Mouse (Mus musculus): Measurements from ENCODE around the gene Gm6526. TPM values are rescaled to one million over a fixed set of nuclear protein-coding genes. Genes with fewer than 3 reads are reported as not detected.
"Not testable (repeated sequence)": the region's sequence is repeated elsewhere in the genome, so short reads cannot be mapped to it uniquely, and the experiment has no call there.

Gm6526 gene
- total RNA-seq (2015; ENCODE audit: low replicate concordance) (not detected in 2 replicates), total RNA-seq (2017; ENCODE audit: low replicate concordance) (not detected in 2 replicates)

DNA sequence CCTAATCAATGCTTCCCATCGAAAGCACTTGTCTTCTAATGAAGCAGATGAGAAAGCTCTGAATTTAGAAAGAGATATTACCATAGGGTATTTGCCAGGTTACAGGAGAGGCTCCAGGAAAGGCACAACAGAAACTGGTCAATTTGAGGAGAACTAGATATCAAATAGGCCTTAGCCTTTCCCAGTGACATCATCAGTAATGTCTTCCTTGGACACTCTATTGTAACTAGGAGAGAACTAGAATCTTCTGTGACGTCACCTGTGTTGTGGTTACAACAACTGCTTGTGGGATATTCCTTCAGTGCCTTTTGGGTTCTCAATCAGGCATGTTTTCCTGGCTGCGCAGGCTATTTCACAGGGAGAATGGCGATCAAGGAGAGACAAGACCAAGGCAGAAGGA is at the start of gene Gm6526:
Gene Gm6526 (plus strand): TSS at position 301 of the 400 bp plus-strand sequence.
- not testable (repeated sequence) for ATAC-seq (replicated peaks; ENCODE audit: low FRiP score, poor library complexity, severe bottlenecking)

DNA sequence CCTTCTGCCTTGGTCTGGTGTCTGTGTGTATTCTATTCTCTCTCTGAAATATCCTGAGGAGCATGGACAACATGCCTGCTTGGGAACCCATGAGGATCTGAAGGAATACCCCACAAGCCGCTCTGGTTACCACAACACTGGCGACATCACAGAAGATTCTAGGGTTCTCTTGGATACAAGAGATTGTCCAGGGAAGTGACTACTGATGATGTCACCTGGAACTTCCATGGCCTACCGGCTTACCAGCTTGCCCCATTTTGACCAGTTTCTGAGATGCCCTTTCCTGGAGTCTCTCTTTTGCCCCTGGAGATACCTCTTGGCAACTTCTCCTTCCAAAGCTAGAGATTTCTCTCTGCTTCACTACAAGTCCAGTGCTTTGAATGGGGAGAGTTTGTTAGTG is 20.3 kb upstream of the Gm6526 start, which contains the start of gene Gm16506:
Gene Gm16506 (minus strand): TSS at position 101 of the 400 bp plus-strand sequence.
- ATAC-seq (replicated peaks; ENCODE audit: low FRiP score, poor library complexity, severe bottlenecking), result not testable (repeated sequence)

DNA sequence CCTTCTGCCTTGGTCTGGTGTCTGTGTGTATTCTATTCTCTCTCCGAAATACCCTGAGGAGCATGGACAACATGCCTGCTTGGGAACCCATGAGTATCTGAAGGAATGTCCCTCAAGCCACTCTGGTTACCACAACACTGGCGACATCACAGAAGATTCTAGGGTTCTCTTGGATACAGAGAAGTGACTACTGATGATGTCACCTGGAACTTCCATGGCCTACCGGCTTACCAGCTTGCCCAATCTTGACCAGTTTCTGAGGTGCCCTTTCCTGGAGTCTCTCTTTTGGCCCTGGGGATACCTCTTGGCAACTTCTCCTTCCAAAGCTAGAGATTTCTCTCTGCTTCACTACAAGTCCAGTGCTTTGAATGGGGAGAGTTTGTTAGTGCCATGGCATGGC is 37.0 kb downstream of the Gm6526 start, which contains the start of gene Gm8180:
Gene Gm8180 (minus strand): TSS at position 101 of the 400 bp plus-strand sequence.
- ATAC-seq (replicated peaks; ENCODE audit: low FRiP score, poor library complexity, severe bottlenecking), result not testable (repeated sequence)

DNA sequence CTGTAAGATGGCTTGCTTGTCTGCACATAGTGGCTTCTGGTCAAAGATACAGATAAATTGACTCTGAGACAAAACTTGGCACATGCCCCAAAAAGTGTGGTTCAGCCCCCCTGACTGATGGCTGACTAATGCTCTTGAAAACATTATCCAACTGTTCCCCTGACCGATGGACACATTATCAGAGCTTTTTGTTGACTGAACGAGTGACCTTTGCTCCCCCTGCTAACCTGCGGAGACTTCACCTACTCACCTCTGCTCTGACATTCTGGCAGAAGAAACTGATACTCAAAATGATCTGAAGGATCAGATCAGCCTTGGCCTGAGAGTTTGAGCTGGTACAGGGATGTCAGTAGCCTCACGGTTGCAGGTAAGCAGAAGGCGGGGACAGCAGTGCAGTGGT is 46.1 kb downstream of the Gm6526 start:
- ATAC-seq (replicated peaks; ENCODE audit: low FRiP score, poor library complexity, severe bottlenecking), result not testable (repeated sequence)

DNA sequence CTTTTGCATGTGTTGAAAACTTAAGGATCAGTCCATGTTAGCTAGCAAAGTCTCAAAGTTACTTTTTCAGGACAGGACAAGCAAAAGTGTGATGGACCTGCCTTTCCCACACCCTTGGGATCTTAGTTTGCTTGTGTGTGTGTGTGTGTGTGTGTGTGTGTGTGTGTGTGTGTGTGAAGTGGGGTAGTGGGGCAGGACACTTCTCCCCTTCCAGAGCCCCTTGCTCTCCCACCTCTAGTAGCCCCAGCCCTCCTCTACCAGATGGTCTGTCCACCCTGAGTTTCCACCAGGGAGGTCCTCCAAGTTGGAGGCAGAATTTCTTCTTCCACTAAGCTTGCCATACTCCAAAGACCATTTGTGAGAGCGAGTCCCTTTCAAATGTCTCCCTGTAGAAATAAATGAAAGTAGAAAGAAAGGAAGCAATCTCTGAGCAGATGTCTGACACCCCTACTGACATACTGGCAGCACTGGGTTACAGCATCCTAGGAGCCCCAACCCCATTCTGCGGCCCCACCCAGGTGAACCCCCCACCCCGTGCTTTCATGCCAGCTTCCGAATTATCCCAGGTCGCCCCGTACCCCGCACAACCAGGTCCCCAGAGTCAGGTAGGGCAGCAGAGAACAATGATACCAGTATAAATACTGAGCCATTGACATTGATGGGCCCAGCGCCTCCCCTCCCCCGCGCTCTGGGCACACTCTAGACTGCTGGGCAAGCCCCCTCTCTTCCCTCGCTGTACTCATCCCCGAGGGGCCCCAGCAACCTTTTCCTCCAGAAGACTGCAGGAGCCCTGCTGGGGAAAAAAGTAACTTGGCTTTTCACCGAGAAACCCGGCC is 48.6 kb downstream of the Gm6526 start:
- no peak for ATAC-seq (replicated peaks; ENCODE audit: low FRiP score, poor library complexity, severe bottlenecking)

DNA sequence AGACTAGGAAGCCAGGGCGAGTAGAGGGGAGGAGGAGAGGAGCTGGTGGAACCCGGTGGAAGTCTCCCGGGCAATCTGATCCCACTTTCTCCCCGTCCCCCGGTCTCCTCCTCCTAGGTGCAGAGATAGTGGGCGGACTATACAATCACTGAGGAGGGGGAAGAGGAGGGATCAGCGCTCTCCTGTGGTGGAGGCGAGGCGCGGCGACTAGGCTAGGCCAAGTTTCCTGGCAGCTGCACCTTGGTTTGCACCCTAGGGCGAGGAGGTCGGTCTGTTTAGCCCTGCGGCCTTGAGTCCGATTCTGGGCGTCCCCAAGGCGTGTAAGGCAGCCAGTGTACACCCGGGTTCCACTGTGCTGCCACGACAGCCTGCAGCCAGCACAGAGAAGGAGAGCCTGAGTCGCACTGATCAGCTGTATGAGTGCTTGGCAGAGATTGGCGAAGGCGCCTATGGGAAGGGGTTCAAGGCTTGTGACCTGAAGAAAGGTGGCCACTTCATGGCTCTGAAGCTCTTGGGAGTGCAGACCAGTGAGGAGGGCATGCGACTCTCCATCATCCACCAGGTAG is 49.3 kb downstream of the Gm6526 start:
- not testable (repeated sequence) for ATAC-seq (replicated peaks; ENCODE audit: low FRiP score, poor library complexity, severe bottlenecking)

DNA sequence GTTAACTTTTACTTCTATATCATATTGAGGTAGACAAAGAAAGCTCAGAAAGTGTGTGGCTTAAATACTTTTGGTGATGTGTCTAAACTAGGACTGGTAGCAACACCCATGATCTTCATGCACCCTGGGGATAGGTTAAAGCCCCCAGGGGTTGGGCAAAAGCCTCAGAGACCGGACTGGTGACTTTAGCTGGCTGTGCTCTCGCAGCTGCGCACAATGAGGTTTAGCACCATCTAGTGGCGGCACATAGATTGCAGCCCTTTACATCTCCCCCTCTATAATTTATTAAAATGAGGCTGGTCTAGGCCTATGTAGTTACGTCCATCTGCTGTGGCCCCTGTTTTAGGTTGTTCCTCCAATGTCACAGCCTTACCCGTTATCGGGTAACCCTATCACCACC is 56.8 kb downstream of the Gm6526 start:
- ATAC-seq (replicated peaks; ENCODE audit: low FRiP score, poor library complexity, severe bottlenecking), result not testable (repeated sequence)

Other genes starting within 250 kb of the Gm6526 start
- not detected in 2 replicates for gene Gm5799, start 204.3 kb upstream of the Gm6526 start, total RNA-seq (2015; ENCODE audit: low replicate concordance)
- gene Gm5799, start 204.3 kb upstream of the Gm6526 start, total RNA-seq (2017; ENCODE audit: low replicate concordance), result not detected in 2 replicates
- gene Gm17654, start 168.7 kb upstream of the Gm6526 start, total RNA-seq (2015; ENCODE audit: low replicate concordance), result not detected in 2 replicates
- not detected in 2 replicates for gene Gm17654, start 168.7 kb upstream of the Gm6526 start, total RNA-seq (2017; ENCODE audit: low replicate concordance)
- gene Gm10375, start 139.9 kb upstream of the Gm6526 start, total RNA-seq (2015; ENCODE audit: low replicate concordance), result not detected in 2 replicates
- gene Gm10375, start 139.9 kb upstream of the Gm6526 start, total RNA-seq (2017; ENCODE audit: low replicate concordance), result not detected in 2 replicates
- gene Gm8165, start 70.7 kb upstream of the Gm6526 start, total RNA-seq (2015; ENCODE audit: low replicate concordance), result not detected in 2 replicates
- not detected in 2 replicates for gene Gm8165, start 70.7 kb upstream of the Gm6526 start, total RNA-seq (2017; ENCODE audit: low replicate concordance)
- gene Gm7324, start 50.0 kb upstream of the Gm6526 start, total RNA-seq (2015; ENCODE audit: low replicate concordance), result not detected in 2 replicates
- 3.3 TPM in 1 of 2 replicates, not detected in the other for gene Gm7324, start 50.0 kb upstream of the Gm6526 start, total RNA-seq (2017; ENCODE audit: low replicate concordance)
- gene Gm16506, start 20.4 kb upstream of the Gm6526 start, total RNA-seq (2015; ENCODE audit: low replicate concordance), result not detected in 2 replicates
- gene Gm16506, start 20.4 kb upstream of the Gm6526 start, total RNA-seq (2017; ENCODE audit: low replicate concordance), result not detected in 2 replicates
- gene Gm8180, start 36.9 kb downstream of the Gm6526 start, total RNA-seq (2015; ENCODE audit: low replicate concordance), result not detected in 2 replicates
- gene Gm8180, start 36.9 kb downstream of the Gm6526 start, total RNA-seq (2017; ENCODE audit: low replicate concordance), result not detected in 2 replicates
- gene Ear1, start 127.7 kb downstream of the Gm6526 start, total RNA-seq (2015; ENCODE audit: low replicate concordance), result 55.7 and 64.8 TPM in 2 replicates
- 57.6 and 70.3 TPM in 2 replicates for gene Ear1, start 127.7 kb downstream of the Gm6526 start, total RNA-seq (2017; ENCODE audit: low replicate concordance)
- gene Ear10, start 175.7 kb downstream of the Gm6526 start, total RNA-seq (2015; ENCODE audit: low replicate concordance), result not detected in 2 replicates
- gene Ear10, start 175.7 kb downstream of the Gm6526 start, total RNA-seq (2017; ENCODE audit: low replicate concordance), result not detected in 2 replicates
- gene Gm8113, start 177.5 kb downstream of the Gm6526 start, total RNA-seq (2015; ENCODE audit: low replicate concordance), result 6.3 and 12.5 TPM in 2 replicates
- 5.7 and 7.7 TPM in 2 replicates for gene Gm8113, start 177.5 kb downstream of the Gm6526 start, total RNA-seq (2017; ENCODE audit: low replicate concordance)
- gene Ang5, start 209.2 kb downstream of the Gm6526 start, total RNA-seq (2015; ENCODE audit: low replicate concordance), result not detected in 2 replicates
- not detected in 2 replicates for gene Ang5, start 209.2 kb downstream of the Gm6526 start, total RNA-seq (2017; ENCODE audit: low replicate concordance)

All from erythroblast, adult 5-6 weeks (primary cell).